8 mouse cellular contexts compared by ENCODE assay signal in the genomic region with DNA sequence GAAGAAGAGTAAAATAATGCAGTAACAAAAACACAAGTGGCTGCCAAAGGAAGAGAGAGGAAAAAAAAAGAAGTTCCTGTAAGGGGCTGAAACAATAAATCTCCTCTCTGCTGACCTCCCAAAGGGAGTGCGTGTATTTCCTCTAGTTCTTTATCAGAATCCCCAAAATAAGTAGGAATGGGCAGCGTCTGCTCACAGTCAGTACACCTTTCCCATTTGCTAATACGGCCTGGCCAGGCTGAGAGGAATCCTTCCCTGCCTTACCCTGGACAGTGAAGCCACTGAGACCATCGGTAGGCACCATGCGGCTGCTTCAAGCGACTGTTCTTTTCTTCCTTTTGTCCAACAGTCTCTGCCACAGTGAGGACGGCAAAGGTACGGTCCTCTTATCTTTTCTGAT. TPM values are rescaled to one million over a fixed set of nuclear protein-coding genes. Genes with fewer than 3 reads are reported as not detected.
A peak's percentile ranks its signal among the peaks of the same experiment; 100 is the strongest.
DNase-seq lines count a peak whose midpoint lies in the region; ATAC-seq and TF ChIP-seq lines count a peak whose summit lies in the region.

A gene (plus strand): TSS at position 130 of the 400 bp plus-strand sequence.

- intact Hi-C loops in left cerebral cortex, adult 2 months (cut with DNase I), result no loop called here

- H3K4me1 ChIP-seq in embryonic facial prominence, embryonic 15.5 days, result no peaks in the 10 kb centered on the region
- H3K4me1 ChIP-seq in hindbrain, embryonic 12.5 days, result no peaks in the 10 kb centered on the region
- H3K4me1 ChIP-seq in limb, embryonic 14.5 days (ENCODE audit: control insufficient read depth, insufficient read depth, low read length), result no peaks in the 10 kb centered on the region

- no peaks in the 10 kb centered on the region for H3K27me3 ChIP-seq in embryonic facial prominence, embryonic 15.5 days
- no peaks in the 10 kb centered on the region for H3K27me3 ChIP-seq in hindbrain, embryonic 12.5 days
- H3K27me3 ChIP-seq in limb, embryonic 14.5 days (ENCODE audit: control insufficient read depth, insufficient read depth, low read length), result no peaks in the 10 kb centered on the region

- H3K4me2 ChIP-seq in embryonic facial prominence, embryonic 15.5 days (replicated peaks), result no peak within 1 kb of the TSS
- H3K4me2 ChIP-seq in hindbrain, embryonic 12.5 days (replicated peaks), result no peak within 1 kb of the TSS
- no peak within 1 kb of the TSS for H3K4me2 ChIP-seq in limb, embryonic 14.5 days (replicated peaks; ENCODE audit: low read depth, low read length, severe bottlenecking)

- no peak for ATAC-seq in embryonic facial prominence, embryonic 15.5 days (ENCODE audit: insufficient number of reproducible peaks, low FRiP score, low TSS enrichment, low read depth)
- ATAC-seq in hindbrain, embryonic 12.5 days (ENCODE audit: low FRiP score), result no peak
- ATAC-seq in limb, embryonic 14.5 days (ENCODE audit: low FRiP score, low read depth), result no peak

- no peak for TF ChIP-seq CTCF in left cerebral cortex, adult 2 months (IDR thresholded peaks at IDR 0.05)

- no peak for DNase-seq in left cerebral cortex, adult 2 months (ENCODE audit: extremely low spot score in 1 of 2, low spot score in 2 of 2)
- DNase-seq in left cerebral cortex, adult 8-10 months (ENCODE audit: low spot score in 2 of 2), result no peak
- peak; percentile 17 for DNase-seq in limb, embryonic 14.5 days (ENCODE audit: low spot score)
- DNase-seq in embryo, embryonic 11 days, result no peak
- DNase-seq in urinary bladder, adult 18-20 months (ENCODE audit: low spot score in 2 of 2), result no peak
- DNase-seq in spleen, postnatal 14 days (ENCODE audit: low spot score in 2 of 2), result no peak

- no peak within 1 kb of the TSS for H3K9ac ChIP-seq in embryonic facial prominence, embryonic 15.5 days
- H3K9ac ChIP-seq in hindbrain, embryonic 12.5 days, result no peak within 1 kb of the TSS
- no peak within 1 kb of the TSS for H3K9ac ChIP-seq in limb, embryonic 14.5 days (ENCODE audit: low read depth, low read length, severe bottlenecking)

- 62% methylated on average over 8 of the region's 8 CpGs for WGBS in embryonic facial prominence, embryonic 15.5 days
- WGBS in hindbrain, embryonic 12.5 days, result 78% methylated on average over 8 of the region's 8 CpGs
- WGBS in limb, embryonic 14.5 days, result 72% methylated on average over 8 of the region's 8 CpGs

- H3K9me3 ChIP-seq in embryonic facial prominence, embryonic 15.5 days (replicated peaks), result no peaks in the 10 kb centered on the region
- H3K9me3 ChIP-seq in hindbrain, embryonic 12.5 days (replicated peaks), result no peaks in the 10 kb centered on the region
- H3K9me3 ChIP-seq in limb, embryonic 14.5 days (ENCODE audit: control insufficient read depth, low read length), result no peaks in the 10 kb centered on the region

- H3K4me3 ChIP-seq in left cerebral cortex, adult 2 months, result peak within 1 kb of the TSS; percentile 23
- H3K4me3 ChIP-seq in embryonic facial prominence, embryonic 15.5 days (replicated peaks), result no peak within 1 kb of the TSS; the same call in 1 of the 2 replicates
- H3K4me3 ChIP-seq in hindbrain, embryonic 12.5 days, result no peak within 1 kb of the TSS
- H3K4me3 ChIP-seq in limb, embryonic 14.5 days (replicated peaks; ENCODE audit: low read length), result no peak within 1 kb of the TSS

- H3K36me3 ChIP-seq in embryonic facial prominence, embryonic 15.5 days, result no peaks in the 10 kb centered on the region
- H3K36me3 ChIP-seq in hindbrain, embryonic 12.5 days, result no peaks in the 10 kb centered on the region
- no peaks in the 10 kb centered on the region for H3K36me3 ChIP-seq in limb, embryonic 14.5 days (ENCODE audit: control insufficient read depth, insufficient read depth, low read length)

- no peak for TF ChIP-seq POLR2A in limb, embryonic 14.5 days (IDR thresholded peaks at IDR 0.05; ENCODE audit: borderline replicate concordance, extremely low read depth, insufficient read depth, insufficient read length)

- peak within 1 kb of the TSS; percentile 66 for H3K27ac ChIP-seq in left cerebral cortex, adult 2 months
- H3K27ac ChIP-seq in embryonic facial prominence, embryonic 15.5 days (replicated peaks), result no peak within 1 kb of the TSS
- no peak within 1 kb of the TSS for H3K27ac ChIP-seq in hindbrain, embryonic 12.5 days
- no peak within 1 kb of the TSS for H3K27ac ChIP-seq in limb, embryonic 14.5 days (replicated peaks; ENCODE audit: low read depth, low read length)

RNA-seq across cellular contexts. Expression of the gene that starts here (rescaled TPM):
- 1 to 10 TPM; 7.2 to 8.1 TPM for total RNA-seq in left cerebral cortex, adult 2 months (2021)
- 10 to 100 TPM in 2 of 4 experiments, 1 to 10 TPM in 2; 8.8 to 13.2 (median 10.1) TPM for total RNA-seq in left cerebral cortex, adult 8-10 months (2022)
- polyA plus RNA-seq in embryonic facial prominence, embryonic 15.5 days (2015; fragmentation: Nextera tagmentation; extraction: Ambion mirVana), result 32.2 and 34.3 TPM in 2 replicates
- polyA plus RNA-seq in hindbrain, embryonic 12.5 days (2016; fragmentation: Nextera tagmentation; extraction: Ambion mirVana), result 23.0 and 23.6 TPM in 2 replicates
- 37.2 and 41.1 TPM in 2 replicates for polyA plus RNA-seq in limb, embryonic 14.5 days (2012; rRNA removed)
- 35.8 and 41.7 TPM in 2 replicates for polyA plus RNA-seq in limb, embryonic 14.5 days (2014; fragmentation: Nextera tagmentation; extraction: Ambion mirVana)
